Mouse (Mus musculus) intestine, postnatal 0 days (tissue): Measurements from ENCODE around the gene Pgghg. TPM values are rescaled to one million over a fixed set of nuclear protein-coding genes. Genes with fewer than 3 reads are reported as not detected.

Experiments used
- ATAC-seq: fragments of 200-750 bp; cut with Nextera tagmentation; 2 replicates; pipeline ENCODE4 v1.8.0; 2017; ENCODE audit warnings: mild to moderate bottlenecking, moderate TSS enrichment, moderate library complexity
- H3K27ac ChIP-seq: fragments of 300-500 bp; sonication (generic); 2 replicates; pipeline ENCODE4 v1.5.1; 2014; ENCODE audit warnings: mild to moderate bottlenecking, low read depth, low read length, moderate library complexity
- H3K27me3 ChIP-seq: fragments of 300-500 bp; sonication (generic); replicated peaks from 2 replicates; pipeline ENCODE4 v1.6.1; 2014; ENCODE audit warnings: low read length, mixed read lengths; ENCODE audit not compliant: control insufficient read depth, insufficient read depth
- H3K36me3 ChIP-seq: fragments of 300-500 bp; sonication (generic); 2 replicates; pipeline ENCODE4 v1.6.1; 2014; ENCODE audit warnings: mild to moderate bottlenecking, moderate library complexity; ENCODE audit not compliant: control insufficient read depth, insufficient read depth
- H3K4me1 ChIP-seq: fragments of 300-500 bp; sonication (generic); replicated peaks from 2 replicates; pipeline ENCODE4 v1.6.1; 2014; ENCODE audit warnings: antibody characterized with exemption, low read length, mixed read lengths; ENCODE audit not compliant: control insufficient read depth, insufficient read depth
- H3K4me2 ChIP-seq: fragments of 300-500 bp; sonication (generic); replicated peaks from 2 replicates; pipeline ENCODE4 v1.6.1; 2014; ENCODE audit warnings: low read depth, mild to moderate bottlenecking, moderate library complexity
- H3K4me3 ChIP-seq: fragments of 300-500 bp; sonication (generic); 2 replicates; pipeline ENCODE4 v1.5.1; 2014; ENCODE audit warnings: low read depth, low read length
- H3K9ac ChIP-seq: fragments of 300-500 bp; sonication (generic); 2 replicates; pipeline ENCODE4 v1.6.1; 2014; ENCODE audit warnings: mild to moderate bottlenecking, low read depth, low read length
- H3K9me3 ChIP-seq: fragments of 300-500 bp; sonication (generic); 2 replicates; pipeline ENCODE4 v1.6.1; 2016; ENCODE audit warnings: mixed run types; ENCODE audit not compliant: control insufficient read depth
- CTCF ChIP-seq: sonication (generic); IDR thresholded peaks from 2 replicates; pipeline ENCODE4 v1.5.1; 2016; ENCODE audit warnings: low read depth, mild to moderate bottlenecking, control low read depth, antibody characterized with exemption, moderate library complexity
- WGBS: fragments of 180-500 bp; shearing (Covaris S2); extraction: QIAGEN DNeasy Blood & Tissue Kit; methylation state at CpG from one replicate; pipeline ENCODE4 v1.1.7; 2014; 5-methylcytosine and 5-hydroxymethylcytosine counted together
- polyA plus RNA-seq: library from polyadenylated mRNA; unstranded; fragments of >200 nt; fragmentation: Nextera tagmentation; extraction: Ambion mirVana; gene quantifications from 2 replicates; pipeline ENCODE4 v1.2.1, GENCODE M21; 2015

Pgghg gene
- polyA plus RNA-seq, 1 experiment from 2014 or later: 18.9 TPM

- peak; percentile 18; the same call in 1 of the 2 replicates for ATAC-seq
- H3K9ac ChIP-seq: no peak overlapping the region
- no peaks in the 10 kb centered on the region for H3K27me3 ChIP-seq
- 0 out of 2 replicates have a peak, but pooled peaks cover 2% of the 10 kb centered on the region for H3K36me3 ChIP-seq
- H3K4me2 ChIP-seq: peak overlapping the region; percentile 27; the same call in 1 of the 2 replicates
- H3K4me3 ChIP-seq: no peak overlapping the region
- H3K27ac ChIP-seq: peak overlapping the region; percentile 35; the same call in 1 of the 2 replicates
- H3K4me1 ChIP-seq: peaks cover 11% of the 10 kb centered on the region
- 15% methylated on average over 7 of the region's 8 CpGs for WGBS
- H3K9me3 ChIP-seq: no peaks in the 10 kb centered on the region
- no peak for TF ChIP-seq CTCF
Measured at GRCm38 (mm10) chr7:140939669-140940171, 1.5 kb upstream of the Pgghg start.

GRCm38 (mm10) chr7:140942341-140942740 is 1.1 kb downstream of the Pgghg start:
- TF ChIP-seq CTCF: no peak
- H3K4me1 ChIP-seq: peaks cover 6% of the 10 kb centered on the region
- H3K27me3 ChIP-seq: no peaks in the 10 kb centered on the region
- 28% methylated on average over 9 of the region's 9 CpGs for WGBS
- H3K4me2 ChIP-seq: peak overlapping the region; percentile 72
- H3K9me3 ChIP-seq: no peaks in the 10 kb centered on the region
- ATAC-seq: no peak
- peak overlapping the region; percentile 47 for H3K4me3 ChIP-seq
- H3K27ac ChIP-seq: peak overlapping the region; percentile 78
- H3K36me3 ChIP-seq: peaks cover 28% of the 10 kb centered on the region
- H3K9ac ChIP-seq: peak overlapping the region; percentile 52

GRCm38 (mm10) chr7:140942811-140943210 is 1.6 kb downstream of the Pgghg start:
- H3K4me3 ChIP-seq: no peak overlapping the region
- H3K27me3 ChIP-seq: no peaks in the 10 kb centered on the region
- H3K4me1 ChIP-seq: peaks cover 6% of the 10 kb centered on the region
- TF ChIP-seq CTCF: no peak
- peaks cover 32% of the 10 kb centered on the region for H3K36me3 ChIP-seq
- peak overlapping the region; percentile 78 for H3K27ac ChIP-seq
- 84% methylated on average over 10 of the region's 10 CpGs for WGBS
- H3K9ac ChIP-seq: no peak overlapping the region
- no peak for ATAC-seq
- H3K4me2 ChIP-seq: 0 out of 2 replicates have a peak overlapping the region, but pooled peaks have one; percentile 10
- H3K9me3 ChIP-seq: no peaks in the 10 kb centered on the region

GRCm38 (mm10) chr7:140943356-140943755 is 2.2 kb downstream of the Pgghg start:
- ATAC-seq: no peak
- no peak overlapping the region for H3K4me2 ChIP-seq
- 58% methylated on average over 4 of the region's 4 CpGs for WGBS

GRCm38 (mm10) chr7:140944236-140944635 is 3.0 kb downstream of the Pgghg start:
- Histone ChIP-seq H3K36me3 (peaks cover 46% of the 10 kb centered on the region), H3K27me3 (no peaks in the 10 kb centered on the region), H3K9me3 (no peaks in the 10 kb centered on the region), H3K4me1 (peaks cover 6% of the 10 kb centered on the region), H3K27ac (no peak overlapping the region), H3K4me2 (no peak overlapping the region), H3K9ac (no peak overlapping the region), H3K4me3 (no peak overlapping the region)
- WGBS: 91% methylated on average over 7 of the region's 7 CpGs
- no peak for ATAC-seq
- no peak for TF ChIP-seq CTCF

More at GRCm38 (mm10) chr7:140943356-140943755, 2.2 kb downstream of the Pgghg start:
- no peaks in the 10 kb centered on the region for H3K9me3 ChIP-seq
- no peaks in the 10 kb centered on the region for H3K27me3 ChIP-seq
- H3K4me1 ChIP-seq: peaks cover 6% of the 10 kb centered on the region
- peaks cover 37% of the 10 kb centered on the region for H3K36me3 ChIP-seq
- H3K4me3 ChIP-seq: no peak overlapping the region
- TF ChIP-seq CTCF: no peak
- no peak overlapping the region for H3K9ac ChIP-seq
- H3K27ac ChIP-seq: no peak overlapping the region

GRCm38 (mm10) chr7:140945247-140945646 is 4.1 kb downstream of the Pgghg start:
- no peak for ATAC-seq
- H3K4me1 ChIP-seq: peaks cover 9% of the 10 kb centered on the region
- H3K27ac ChIP-seq: no peak overlapping the region
- H3K4me3 ChIP-seq: no peak overlapping the region
- WGBS: 95% methylated on average over 5 of the region's 5 CpGs
- no peak overlapping the region for H3K4me2 ChIP-seq
- no peak for TF ChIP-seq CTCF
- no peak overlapping the region for H3K9ac ChIP-seq
- peaks cover 53% of the 10 kb centered on the region for H3K36me3 ChIP-seq
- no peaks in the 10 kb centered on the region for H3K27me3 ChIP-seq
- H3K9me3 ChIP-seq: no peaks in the 10 kb centered on the region
